Mouse (Mus musculus) G1E (cell line): ENCODE results near the gene Tmsb15l. TPM values are rescaled to one million over a fixed set of nuclear protein-coding genes. Genes with fewer than 3 reads are reported as not detected.
"Not testable (repeated sequence)": the region's sequence is repeated elsewhere in the genome, so short reads cannot be mapped to it uniquely, and the experiment has no call there.

Experiments
- ATAC-seq: 2 replicates; pipeline ENCODE4 v1.8.0; 2016; ENCODE audit warnings: mild to moderate bottlenecking; ENCODE audit not compliant: insufficient number of reproducible peaks, poor library complexity, low FRiP score, severe bottlenecking; ENCODE audit errors: extremely low read depth
- DNase-seq: peaks from one replicate; pipeline ENCODE4 v3.0.0; 2012; ENCODE audit warnings: low spot score
- H3K27me3 ChIP-seq: 2 replicates; pipeline ENCODE4 v1.6.1; 2012; ENCODE audit warnings: mild to moderate bottlenecking, low read length, inconsistent platforms; ENCODE audit not compliant: insufficient read depth
- H3K36me3 ChIP-seq: replicated peaks from 2 replicates; pipeline ENCODE3; 2012; ENCODE audit warnings: mild to moderate bottlenecking, inconsistent platforms
- H3K4me1 ChIP-seq: 2 replicates; pipeline ENCODE4 v1.6.1; 2012; ENCODE audit warnings: low read depth, low read length, inconsistent platforms, mixed read lengths; ENCODE audit not compliant: insufficient read depth
- H3K4me3 ChIP-seq: 2 replicates; pipeline ENCODE4 v1.5.1; 2012; ENCODE audit warnings: low read depth, mild to moderate bottlenecking, inconsistent platforms, low read length, moderate library complexity, mixed read lengths
- H3K9me3 ChIP-seq: replicated peaks from 2 replicates; pipeline ENCODE4 v1.6.1; 2012; ENCODE audit warnings: inconsistent platforms
- CTCF ChIP-seq: IDR thresholded peaks from 2 replicates; pipeline ENCODE4 v1.5.1; 2012; ENCODE audit warnings: low read depth, low read length, inconsistent platforms, mixed read lengths
- GATA1 ChIP-seq: IDR thresholded peaks from 2 replicates; pipeline ENCODE4 v1.6.1; 2012; ENCODE audit warnings: borderline replicate concordance, low read length, inconsistent platforms, mixed read lengths
- GATA2 ChIP-seq: IDR thresholded peaks from 2 replicates; pipeline ENCODE4 v1.6.1; 2012; ENCODE audit warnings: low read depth, low read length, inconsistent platforms, borderline replicate concordance
- POLR2AphosphoS5 ChIP-seq: IDR thresholded peaks from 2 replicates; pipeline ENCODE4 v1.6.1; 2012; ENCODE audit warnings: low read depth, low read length, inconsistent platforms; ENCODE audit not compliant: insufficient replicate concordance
- TAL1 ChIP-seq: conservative IDR thresholded peaks from 2 replicates; pipeline ENCODE4 v1.6.1; 2012; ENCODE audit warnings: low read depth, low read length, inconsistent platforms, mixed read lengths
- polyA plus RNA-seq: library from polyadenylated mRNA; stranded (reverse); fragments of >175 nt; gene quantifications from 2 replicates; pipeline ENCODE4 v1.2.3, GENCODE M21; 2012
- total RNA-seq, 2 experiments: library from RNA; stranded (forward) in 1 of 2; stranded (reverse) in 1 of 2; fragments of 200-1000 nt in 1 of 2; fragments of >200 nt in 1 of 2; fragmentation: Nextera tagmentation in 1 of 2; gene quantifications; 2 replicates each; pipeline ENCODE4 v1.2.3; 2014 to 2017

Gene Tmsb15l
- total and polyA plus RNA-seq, 3 experiments: 0.66 TPM; not detected in 2

- TF ChIP-seq POLR2AphosphoS5 (no peak), GATA1 (no peak), GATA2 (no peak), CTCF (no peak), TAL1 (no peak)
- Histone ChIP-seq H3K9me3 (no peaks in the 10 kb centered on the region), H3K36me3 (peaks cover 25% of the 10 kb centered on the region), H3K27me3 (no peaks in the 10 kb centered on the region), H3K4me1 (no peaks in the 10 kb centered on the region), H3K4me3 (no peak within 1 kb of the TSS)
- no peak for DNase-seq
- ATAC-seq: no peak
Observed at GRCm38 (mm10) chrX:136992978-136993547, 16.4 kb upstream of the Tmsb15l start, which contains the start of gene Zcchc18. TSS of gene Zcchc18 (plus strand) at chrX:136993155.

GRCm38 (mm10) chrX:136992191-136992965 lies 15.7 kb upstream of the Tmsb15l start:
- Histone ChIP-seq H3K27me3 (no peaks in the 10 kb centered on the region), H3K9me3 (no peaks in the 10 kb centered on the region), H3K36me3 (peaks cover 25% of the 10 kb centered on the region), H3K4me1 (no peaks in the 10 kb centered on the region), H3K4me3 (no peak overlapping the region)
- no peak for DNase-seq
- no peak for ATAC-seq
- TF ChIP-seq GATA2 (no peak), POLR2AphosphoS5 (no peak), GATA1 (no peak), TAL1 (no peak), CTCF (no peak)

- peaks cover 1% of the 10 kb centered on the region for H3K4me1 ChIP-seq
- DNase-seq (no peak), ATAC-seq (no peak)
- H3K36me3 ChIP-seq: peaks cover 21% of the 10 kb centered on the region
- TF ChIP-seq GATA1 (no peak), TAL1 (no peak), CTCF (no peak)
- H3K9me3 ChIP-seq: no peaks in the 10 kb centered on the region
- H3K4me3 ChIP-seq: no peak overlapping the region
- H3K27me3 ChIP-seq: no peaks in the 10 kb centered on the region
Observed at GRCm38 (mm10) chrX:136991274-136991673, 14.6 kb upstream of the Tmsb15l start.

- H3K27me3 ChIP-seq: no peaks in the 10 kb centered on the region
- ATAC-seq: no peak
- TF ChIP-seq GATA2 (no peak), TAL1 (no peak), CTCF (no peak), GATA1 (no peak), POLR2AphosphoS5 (no peak)
- no peaks in the 10 kb centered on the region for H3K36me3 ChIP-seq
- peaks cover 5% of the 10 kb centered on the region for H3K4me1 ChIP-seq
- peak; percentile 1 for DNase-seq
- no peaks in the 10 kb centered on the region for H3K9me3 ChIP-seq
- no peak overlapping the region for H3K4me3 ChIP-seq
Observed at GRCm38 (mm10) chrX:136986039-136986438, 9.4 kb upstream of the Tmsb15l start.

GRCm38 (mm10) chrX:136978616-136979015 lies 1.9 kb upstream of the Tmsb15l start:
- Histone ChIP-seq H3K4me1 (peaks cover 4% of the 10 kb centered on the region; the same call in 1 of the 2 replicates), H3K9me3 (no peaks in the 10 kb centered on the region), H3K36me3 (no peaks in the 10 kb centered on the region), H3K27me3 (no peaks in the 10 kb centered on the region), H3K4me3 (no peak overlapping the region)
- DNase-seq (no peak), ATAC-seq (no peak)
- no peak for TF ChIP-seq POLR2AphosphoS5
- no peak for TF ChIP-seq TAL1
- no peak for TF ChIP-seq GATA1
- TF ChIP-seq GATA2: no peak
- TF ChIP-seq CTCF: no peak

- not testable (repeated sequence) for DNase-seq, H3K4me3 ChIP-seq, H3K9me3 ChIP-seq, H3K36me3 ChIP-seq, H3K4me1 ChIP-seq, ATAC-seq, H3K27me3 ChIP-seq
Observed at GRCm38 (mm10) chrX:136975397-136975796, 1.3 kb downstream of the Tmsb15l start, which contains the start of gene Tmsb15b2. TSS of gene Tmsb15b2 (minus strand) at chrX:136975497.
